8 mouse cellular contexts compared by ENCODE assay signal in the genomic region with DNA sequence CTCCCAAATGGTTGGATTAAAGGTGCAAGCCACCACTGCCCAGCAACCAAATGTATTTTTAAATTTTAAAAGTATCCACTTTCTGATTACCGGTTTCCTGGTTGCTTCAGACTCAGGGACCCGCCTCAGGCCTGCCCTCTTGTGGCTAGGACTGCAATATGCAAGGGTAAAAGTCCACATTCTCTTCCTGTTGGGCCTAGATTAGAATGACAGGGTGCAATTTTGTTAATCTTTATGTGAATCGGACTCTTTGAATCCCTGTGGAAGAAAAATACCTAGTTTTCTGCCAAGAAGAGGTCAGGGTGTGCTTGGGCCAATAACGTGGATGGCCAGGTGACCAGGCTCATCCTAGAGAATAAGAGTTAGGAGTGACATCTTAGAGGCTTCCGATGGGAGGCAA. TPM values are rescaled to one million over a fixed set of nuclear protein-coding genes. Genes with fewer than 3 reads are reported as not detected.
DNase-seq lines count a peak whose midpoint lies in the region; ATAC-seq and TF ChIP-seq lines count a peak whose summit lies in the region.

No protein-coding gene starts in this region.

- H3K4me3 ChIP-seq in forebrain, postnatal 0 days (ENCODE audit: low read depth, low read length): no peak overlapping the region
- no peak overlapping the region for H3K4me3 ChIP-seq in forebrain, embryonic 16.5 days (replicated peaks; ENCODE audit: low read length)
- H3K4me3 ChIP-seq in embryonic fibroblast, embryonic 13.5 days (ENCODE audit: insufficient read depth, low read length): no peak overlapping the region
- no peak overlapping the region for H3K4me3 ChIP-seq in lung, postnatal 0 days (ENCODE audit: low read depth, low read length)
- no peak overlapping the region for H3K4me3 ChIP-seq in spleen, adult 2 months (ENCODE audit: extremely low read depth, insufficient read depth, insufficient read length)

- DNase-seq in forebrain, postnatal 0 days: peak; percentile 57
- peak; percentile 78 to 80 for DNase-seq in B cell, adult 2 months
- DNase-seq in adrenal gland, postnatal 36 days: peak; percentile 49 to 68
- peak; percentile 74 to 86 for DNase-seq in kidney, postnatal 25 days
- DNase-seq in lung, postnatal 0 days (ENCODE audit: low spot score): peak; percentile 77
- DNase-seq in spleen, adult 2 months (ENCODE audit: low read depth in 1 of 2, low spot score in 2 of 2): peak; percentile 45 to 56

- no peaks in the 10 kb centered on the region for H3K27me3 ChIP-seq in forebrain, postnatal 0 days (ENCODE audit: insufficient read depth, low read length)
- no peaks in the 10 kb centered on the region for H3K27me3 ChIP-seq in forebrain, embryonic 16.5 days (replicated peaks; ENCODE audit: control insufficient read depth, insufficient read depth, low read length)
- H3K27me3 ChIP-seq in lung, postnatal 0 days (replicated peaks; ENCODE audit: insufficient read depth, low read length): no peaks in the 10 kb centered on the region
- no peaks in the 10 kb centered on the region for H3K27me3 ChIP-seq in spleen, adult 2 months (ENCODE audit: control insufficient read depth, insufficient read depth, low read length)

- no peaks in the 10 kb centered on the region for H3K9me3 ChIP-seq in forebrain, postnatal 0 days (ENCODE audit: low read length)
- H3K9me3 ChIP-seq in forebrain, embryonic 16.5 days (ENCODE audit: control insufficient read depth, low read length): no peaks in the 10 kb centered on the region
- H3K9me3 ChIP-seq in lung, postnatal 0 days (ENCODE audit: low read length): no peaks in the 10 kb centered on the region

- H3K9ac ChIP-seq in forebrain, postnatal 0 days: no peak overlapping the region
- no peak overlapping the region for H3K9ac ChIP-seq in forebrain, embryonic 16.5 days (replicated peaks; ENCODE audit: low read depth, low read length)
- no peak overlapping the region for H3K9ac ChIP-seq in lung, postnatal 0 days (replicated peaks; ENCODE audit: low read depth)

- no peaks in the 10 kb centered on the region for H3K4me1 ChIP-seq in forebrain, postnatal 0 days (ENCODE audit: insufficient read depth)
- H3K4me1 ChIP-seq in forebrain, embryonic 16.5 days (replicated peaks; ENCODE audit: control insufficient read depth, insufficient read depth, low read length): no peaks in the 10 kb centered on the region
- H3K4me1 ChIP-seq in embryonic fibroblast, embryonic 13.5 days (ENCODE audit: control insufficient read depth, insufficient read depth, low read length): 0 out of 2 replicates have a peak, but pooled peaks cover 3% of the 10 kb centered on the region
- H3K4me1 ChIP-seq in lung, postnatal 0 days (ENCODE audit: insufficient read depth, low read depth, low read length): no peaks in the 10 kb centered on the region
- H3K4me1 ChIP-seq in spleen, adult 2 months (ENCODE audit: control insufficient read depth, insufficient read depth, insufficient read length): no peaks in the 10 kb centered on the region

- peaks cover 4% of the 10 kb centered on the region; the same call in 1 of the 2 replicates for H3K36me3 ChIP-seq in forebrain, postnatal 0 days (ENCODE audit: insufficient read depth)
- H3K36me3 ChIP-seq in forebrain, embryonic 16.5 days (ENCODE audit: control insufficient read depth, insufficient read depth): no peaks in the 10 kb centered on the region
- H3K36me3 ChIP-seq in lung, postnatal 0 days (ENCODE audit: insufficient read depth, low read length): no peaks in the 10 kb centered on the region
- H3K36me3 ChIP-seq in spleen, adult 2 months (ENCODE audit: control insufficient read depth, insufficient read depth, low read length): peaks cover 5% of the 10 kb centered on the region; the same call in 1 of the 2 replicates

- no peak overlapping the region for H3K27ac ChIP-seq in forebrain, postnatal 0 days (ENCODE audit: low read depth, low read length)
- no peak overlapping the region for H3K27ac ChIP-seq in forebrain, embryonic 16.5 days (ENCODE audit: low read length)
- H3K27ac ChIP-seq in embryonic fibroblast, embryonic 13.5 days (ENCODE audit: insufficient read depth, low read length): no peak overlapping the region
- no peak overlapping the region for H3K27ac ChIP-seq in lung, postnatal 0 days (ENCODE audit: low read length)
- H3K27ac ChIP-seq in spleen, adult 2 months (ENCODE audit: insufficient read depth, low read length): no peak overlapping the region

- ATAC-seq in forebrain, postnatal 0 days: no peak
- ATAC-seq in forebrain, embryonic 16.5 days: no peak
- ATAC-seq in lung, postnatal 0 days: no peak

- TF ChIP-seq POLR2A in embryonic fibroblast, embryonic 13.5 days (IDR thresholded peaks at IDR 0.05; ENCODE audit: low read depth, low read length): no peak
- TF ChIP-seq POLR2A in spleen, adult 2 months (IDR thresholded peaks at IDR 0.05; ENCODE audit: low read depth, low read length): no peak

- 28% methylated on average over 5 of the region's 5 CpGs for WGBS in forebrain, postnatal 0 days
- 28% methylated on average over 5 of the region's 5 CpGs for WGBS in forebrain, embryonic 16.5 days
- WGBS in lung, postnatal 0 days: 27% methylated on average over 5 of the region's 5 CpGs
- WGBS in spleen, adult 2 months: 31% methylated on average over 5 of the region's 5 CpGs

- no peak for TF ChIP-seq EP300 in lung, postnatal 0 days (IDR thresholded peaks at IDR 0.05)

- H3K4me2 ChIP-seq in forebrain, postnatal 0 days (ENCODE audit: low read depth): no peak overlapping the region
- H3K4me2 ChIP-seq in forebrain, embryonic 16.5 days (ENCODE audit: low read length): no peak overlapping the region
- no peak overlapping the region for H3K4me2 ChIP-seq in lung, postnatal 0 days (replicated peaks; ENCODE audit: low read depth, low read length)

- peak; percentile 74 for TF ChIP-seq CTCF in forebrain, postnatal 0 days (IDR thresholded peaks at IDR 0.05; ENCODE audit: low read depth)
- TF ChIP-seq CTCF in embryonic fibroblast, embryonic 13.5 days (IDR thresholded peaks at IDR 0.05; ENCODE audit: borderline replicate concordance, insufficient read depth, low read length): peak; percentile 31; the same call in 1 of the 2 replicates
- peak; percentile 83 for TF ChIP-seq CTCF in lung, postnatal 0 days (IDR thresholded peaks at IDR 0.05)
- TF ChIP-seq CTCF in spleen, adult 2 months (IDR thresholded peaks at IDR 0.05; ENCODE audit: extremely low read depth, insufficient read depth, insufficient read length, insufficient replicate concordance): peak; percentile 61; the same call in 1 of the 2 replicates

RNA-seq across cellular contexts. Expression of gene Tmem106a, which starts 7.4 kb away (rescaled TPM):
- total RNA-seq in forebrain, postnatal 0 days (2014; rRNA removed): 0.77 and 3.5 TPM in 2 replicates
- 2.5 and 3.4 TPM in 2 replicates for polyA plus RNA-seq in forebrain, postnatal 0 days (2015; fragmentation: Nextera tagmentation; extraction: Ambion mirVana)
- polyA plus RNA-seq in forebrain, embryonic 16.5 days (2015; fragmentation: Nextera tagmentation; extraction: Ambion mirVana): 1.9 and 2.4 TPM in 2 replicates
- 10 to 100 TPM; 10.9 to 11.1 TPM for total RNA-seq in adrenal gland, postnatal 36 days (2021)
- polyA plus RNA-seq in embryonic fibroblast, embryonic 13.5 days (2011; ENCODE audit: insufficient read length, low read depth, missing spikeins): 13.3 and 15.6 TPM in 2 replicates
- polyA plus RNA-seq in lung, postnatal 0 days (2015; fragmentation: Nextera tagmentation; extraction: Ambion mirVana): 7.6 TPM in 2 replicates
- 28.1 and 33.1 TPM in 2 replicates for polyA plus RNA-seq in spleen, adult 2 months (2012; rRNA removed)

RNA-seq across cellular contexts. Expression of gene Gm11634, which starts 9.6 kb away (rescaled TPM):
- not detected in 2 replicates for total RNA-seq in forebrain, postnatal 0 days (2014; rRNA removed)
- not detected in 2 replicates for polyA plus RNA-seq in forebrain, postnatal 0 days (2015; fragmentation: Nextera tagmentation; extraction: Ambion mirVana)
- not detected in 2 replicates for polyA plus RNA-seq in forebrain, embryonic 16.5 days (2015; fragmentation: Nextera tagmentation; extraction: Ambion mirVana)
- not detected for total RNA-seq in adrenal gland, postnatal 36 days (2021)
- not detected in 2 replicates for polyA plus RNA-seq in embryonic fibroblast, embryonic 13.5 days (2011; ENCODE audit: insufficient read length, low read depth, missing spikeins)
- polyA plus RNA-seq in lung, postnatal 0 days (2015; fragmentation: Nextera tagmentation; extraction: Ambion mirVana): not detected in 2 replicates
- not detected in 2 replicates for polyA plus RNA-seq in spleen, adult 2 months (2012; rRNA removed)

RNA-seq across cellular contexts. Expression of gene Nbr1, which starts 37.5 kb away (rescaled TPM):
- total RNA-seq in forebrain, postnatal 0 days (2014; rRNA removed): 121 and 141 TPM in 2 replicates
- 54.9 and 64.7 TPM in 2 replicates for polyA plus RNA-seq in forebrain, postnatal 0 days (2015; fragmentation: Nextera tagmentation; extraction: Ambion mirVana)
- polyA plus RNA-seq in forebrain, embryonic 16.5 days (2015; fragmentation: Nextera tagmentation; extraction: Ambion mirVana): 126 and 139 TPM in 2 replicates
- 100 to 1,000 TPM; 128 to 134 TPM for total RNA-seq in adrenal gland, postnatal 36 days (2021)
- 126 and 209 TPM in 2 replicates for polyA plus RNA-seq in embryonic fibroblast, embryonic 13.5 days (2011; ENCODE audit: insufficient read length, low read depth, missing spikeins)
- polyA plus RNA-seq in lung, postnatal 0 days (2015; fragmentation: Nextera tagmentation; extraction: Ambion mirVana): 57.2 and 58.7 TPM in 2 replicates
- polyA plus RNA-seq in spleen, adult 2 months (2012; rRNA removed): 66.6 and 68.8 TPM in 2 replicates

RNA-seq across cellular contexts. Expression of gene Rdm1, which starts 37.6 kb away (rescaled TPM):
- 4.4 and 5.2 TPM in 2 replicates for total RNA-seq in forebrain, postnatal 0 days (2014; rRNA removed)
- polyA plus RNA-seq in forebrain, postnatal 0 days (2015; fragmentation: Nextera tagmentation; extraction: Ambion mirVana): 8.6 and 9.0 TPM in 2 replicates
- polyA plus RNA-seq in forebrain, embryonic 16.5 days (2015; fragmentation: Nextera tagmentation; extraction: Ambion mirVana): 21.9 and 32.2 TPM in 2 replicates
- total RNA-seq in adrenal gland, postnatal 36 days (2021): 10 to 100 TPM; 24.0 to 31.6 TPM
- 10.8 and 18.1 TPM in 2 replicates for polyA plus RNA-seq in embryonic fibroblast, embryonic 13.5 days (2011; ENCODE audit: insufficient read length, low read depth, missing spikeins)
- polyA plus RNA-seq in lung, postnatal 0 days (2015; fragmentation: Nextera tagmentation; extraction: Ambion mirVana): 20.1 and 34.1 TPM in 2 replicates
- 17.6 and 18.8 TPM in 2 replicates for polyA plus RNA-seq in spleen, adult 2 months (2012; rRNA removed)

RNA-seq across cellular contexts. Expression of gene Brca1, which starts 37.7 kb away (rescaled TPM):
- total RNA-seq in forebrain, postnatal 0 days (2014; rRNA removed): 3.3 and 4.2 TPM in 2 replicates
- 1.3 and 1.7 TPM in 2 replicates for polyA plus RNA-seq in forebrain, postnatal 0 days (2015; fragmentation: Nextera tagmentation; extraction: Ambion mirVana)
- 5.4 and 6.8 TPM in 2 replicates for polyA plus RNA-seq in forebrain, embryonic 16.5 days (2015; fragmentation: Nextera tagmentation; extraction: Ambion mirVana)
- total RNA-seq in adrenal gland, postnatal 36 days (2021): 1 to 10 TPM; 2.4 to 2.9 TPM
- 9.2 and 11.2 TPM in 2 replicates for polyA plus RNA-seq in embryonic fibroblast, embryonic 13.5 days (2011; ENCODE audit: insufficient read length, low read depth, missing spikeins)
- polyA plus RNA-seq in lung, postnatal 0 days (2015; fragmentation: Nextera tagmentation; extraction: Ambion mirVana): 0.42 and 1.5 TPM in 2 replicates
- polyA plus RNA-seq in spleen, adult 2 months (2012; rRNA removed): 1.2 and 1.5 TPM in 2 replicates

Comparison
In these comparisons a context has a peak if more than half of its experiments do, and no peak if none do; other contexts are left out.
1. CTCF ChIP-seq: peak in every context shown above with its lines; median percentile 83 in lung, postnatal 0 days; 74 in forebrain, postnatal 0 days; 61 in spleen, adult 2 months; 31 in embryonic fibroblast, embryonic 13.5 days.